In the genomic region with DNA sequence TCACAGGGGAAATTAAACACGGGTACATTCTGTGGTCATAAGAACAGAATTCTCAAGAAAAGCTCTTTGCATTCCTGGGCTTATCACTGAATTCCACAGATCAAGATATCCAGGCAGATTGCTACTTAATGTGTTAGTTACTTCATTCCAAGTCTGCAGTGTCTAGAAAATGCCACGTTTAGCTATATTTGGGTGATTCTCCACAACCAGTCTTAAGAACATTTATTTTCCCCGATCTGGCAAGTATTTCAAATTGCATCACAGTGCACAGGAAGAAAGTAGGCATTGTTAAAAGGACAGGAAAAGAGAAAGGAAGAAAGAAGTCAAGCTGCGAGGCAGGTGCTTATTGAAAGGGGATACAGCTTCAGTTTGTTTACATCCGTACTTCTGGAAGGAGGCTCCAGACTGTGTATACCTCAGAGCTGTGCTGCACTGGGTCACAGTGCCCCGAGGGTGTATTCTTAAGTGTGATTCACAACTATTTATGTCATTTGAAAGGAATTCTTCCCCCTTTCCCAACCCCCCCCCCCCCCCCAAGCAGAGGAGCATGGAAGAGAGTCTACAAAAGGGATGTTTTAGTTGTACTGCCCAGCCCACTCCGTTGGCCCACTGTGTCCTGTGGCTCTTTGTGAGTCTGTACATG, we compare ENCODE assay signal across 10 mouse cellular contexts.
DNase-seq lines count a peak whose midpoint lies in the region; ATAC-seq and TF ChIP-seq lines count a peak whose summit lies in the region.
"Had no signal": no experiment of that assay in that cellular context is flagged by ENCODE, and none has a peak within 500 bp of the region (broad histone marks: within the 10 kb centered on the region; RNA-seq: fewer than 3 reads in every experiment).

No protein-coding gene starts in this region.

- TF ChIP-seq POLR2A in embryonic fibroblast, embryonic 13.5 days (IDR thresholded peaks at IDR 0.05; ENCODE audit: low read depth, low read length) = no peak

- no peaks in the 10 kb centered on the region for H3K9me3 ChIP-seq in kidney, embryonic 15.5 days (replicated peaks)
- no peaks in the 10 kb centered on the region for H3K9me3 ChIP-seq in liver, embryonic 12.5 days (replicated peaks)

- no peak for TF ChIP-seq CTCF in embryonic fibroblast, embryonic 13.5 days (IDR thresholded peaks at IDR 0.05; ENCODE audit: borderline replicate concordance, insufficient read depth, low read length)

- no peaks in the 10 kb centered on the region for H3K27me3 ChIP-seq in kidney, embryonic 15.5 days
- H3K27me3 ChIP-seq in liver, embryonic 12.5 days (replicated peaks) = no peaks in the 10 kb centered on the region
- H3K27me3 ChIP-seq: liver, embryonic 13.5 days had no signal

- no peak overlapping the region for H3K4me3 ChIP-seq in kidney, embryonic 15.5 days (replicated peaks)
- H3K4me3 ChIP-seq in embryonic fibroblast, embryonic 13.5 days (ENCODE audit: insufficient read depth, low read length) = no peak overlapping the region
- H3K4me3 ChIP-seq in liver, embryonic 12.5 days = no peak overlapping the region
- H3K4me3 ChIP-seq: liver, embryonic 13.5 days had no signal

- H3K9ac ChIP-seq in kidney, embryonic 15.5 days = no peak overlapping the region
- H3K9ac ChIP-seq in liver, embryonic 12.5 days = no peak overlapping the region
- H3K9ac ChIP-seq: liver, embryonic 13.5 days had no signal

- WGBS in kidney, embryonic 15.5 days = 20% methylated on average over 7 of the region's 7 CpGs
- WGBS in liver, embryonic 12.5 days (ENCODE audit: insufficient replicate concordance) = 43% methylated on average over 7 of the region's 7 CpGs

- peak; percentile 69 for ATAC-seq in kidney, embryonic 15.5 days (replicated peaks; ENCODE audit: low FRiP score)
- no peak for ATAC-seq in liver, embryonic 12.5 days

- H3K27ac ChIP-seq in kidney, embryonic 15.5 days = peak overlapping the region; percentile 67
- peak overlapping the region; percentile 74 for H3K27ac ChIP-seq in embryonic fibroblast, embryonic 13.5 days (ENCODE audit: insufficient read depth, low read length)
- H3K27ac ChIP-seq in liver, embryonic 12.5 days = no peak overlapping the region
- H3K27ac ChIP-seq: liver, embryonic 13.5 days had no signal

- peaks cover 19% of the 10 kb centered on the region for H3K36me3 ChIP-seq in kidney, embryonic 15.5 days
- H3K36me3 ChIP-seq in liver, embryonic 12.5 days = peaks cover 9% of the 10 kb centered on the region

- no peak for DNase-seq in kidney, adult 9 months
- DNase-seq in brain, adult 2 months (ENCODE audit: low read depth, low spot score) = peak; percentile 67
- peak; percentile 32 for DNase-seq in lung, postnatal 10 days
- DNase-seq in cerebellum, adult 9-10 months = no peak
- DNase-seq in cerebellum, postnatal 4 days (ENCODE audit: low spot score in 2 of 2) = no peak
- DNase-seq: cerebellum, adult 2 months; liver, embryonic 13.5 days had no signal

- H3K4me1 ChIP-seq in kidney, embryonic 15.5 days = peaks cover 44% of the 10 kb centered on the region
- peaks cover 5% of the 10 kb centered on the region for H3K4me1 ChIP-seq in embryonic fibroblast, embryonic 13.5 days (ENCODE audit: control insufficient read depth, insufficient read depth, low read length)
- H3K4me1 ChIP-seq in liver, embryonic 12.5 days = peaks cover 7% of the 10 kb centered on the region; the same call in 1 of the 2 replicates

- H3K4me2 ChIP-seq in kidney, embryonic 15.5 days = no peak overlapping the region
- no peak overlapping the region for H3K4me2 ChIP-seq in liver, embryonic 12.5 days
- H3K4me2 ChIP-seq: liver, embryonic 13.5 days had no signal

Comparison
In these comparisons a context has a peak if more than half of its experiments do, and no peak if none do; other contexts are left out.
1. DNase-seq: peak in brain, adult 2 months (single experiment) and lung, postnatal 10 days (single experiment); none in kidney, adult 9 months (single experiment), cerebellum, adult 9-10 months (single experiment) and cerebellum, postnatal 4 days (0 of 2).